Mouse (Mus musculus) E14TG2a.4 (cell line): ENCODE measurements around the gene 4933434E20Rik.

Experiments used
- CTCF ChIP-seq: conservative IDR thresholded peaks from 2 replicates; pipeline ENCODE4 v1.5.1; 2014; ENCODE audit warnings: low read length
- NANOG ChIP-seq: IDR thresholded peaks from 2 replicates; pipeline ENCODE4 v1.6.1; 2014; ENCODE audit warnings: borderline replicate concordance, low read length, mixed read lengths
- POU5F1 ChIP-seq: IDR thresholded peaks from 2 replicates; pipeline ENCODE4 v1.6.1; 2014; ENCODE audit warnings: low read length, borderline replicate concordance

DNA sequence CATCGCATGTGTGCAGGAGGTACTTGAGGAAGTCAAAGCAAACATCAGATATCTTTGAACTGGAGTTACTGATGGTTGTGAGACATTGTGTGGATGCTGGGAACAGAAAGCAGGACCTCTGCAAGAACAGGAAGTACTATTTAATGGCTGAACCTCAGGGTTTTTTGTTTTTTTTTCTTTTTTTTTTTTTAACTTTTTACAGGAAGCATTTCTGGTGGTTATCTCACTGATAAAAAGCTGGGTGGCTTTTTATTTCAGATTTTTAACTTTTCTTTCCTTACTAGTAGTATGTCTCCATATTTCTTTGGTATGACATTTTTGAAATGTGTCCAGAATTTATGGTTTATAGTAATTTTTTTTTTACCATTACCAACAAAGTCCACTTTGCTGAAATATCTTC is 15.2 kb upstream of the 4933434E20Rik start:
- no peak for TF ChIP-seq CTCF
- no peak for TF ChIP-seq NANOG
- TF ChIP-seq POU5F1, result no peak
